Mouse (Mus musculus) stomach, postnatal 0 days (tissue): ENCODE measurements at regions not wholly inside any gene's neighbourhood (a gene's known extent, or its start where the extent isn't known, plus 50 kb on each side); places are given as distances from the start of the nearest gene placed in this dataset.

Source experiments
- CTCF ChIP-seq: IDR thresholded peaks from 2 replicates; pipeline ENCODE4 v1.5.1; 2016; ENCODE audit warnings: antibody characterized with exemption, low read depth, mild to moderate bottlenecking, moderate library complexity
- EP300 ChIP-seq: optimal IDR thresholded peaks from 2 replicates; pipeline ENCODE3; 2016; ENCODE audit warnings: antibody characterized with exemption

DNA sequence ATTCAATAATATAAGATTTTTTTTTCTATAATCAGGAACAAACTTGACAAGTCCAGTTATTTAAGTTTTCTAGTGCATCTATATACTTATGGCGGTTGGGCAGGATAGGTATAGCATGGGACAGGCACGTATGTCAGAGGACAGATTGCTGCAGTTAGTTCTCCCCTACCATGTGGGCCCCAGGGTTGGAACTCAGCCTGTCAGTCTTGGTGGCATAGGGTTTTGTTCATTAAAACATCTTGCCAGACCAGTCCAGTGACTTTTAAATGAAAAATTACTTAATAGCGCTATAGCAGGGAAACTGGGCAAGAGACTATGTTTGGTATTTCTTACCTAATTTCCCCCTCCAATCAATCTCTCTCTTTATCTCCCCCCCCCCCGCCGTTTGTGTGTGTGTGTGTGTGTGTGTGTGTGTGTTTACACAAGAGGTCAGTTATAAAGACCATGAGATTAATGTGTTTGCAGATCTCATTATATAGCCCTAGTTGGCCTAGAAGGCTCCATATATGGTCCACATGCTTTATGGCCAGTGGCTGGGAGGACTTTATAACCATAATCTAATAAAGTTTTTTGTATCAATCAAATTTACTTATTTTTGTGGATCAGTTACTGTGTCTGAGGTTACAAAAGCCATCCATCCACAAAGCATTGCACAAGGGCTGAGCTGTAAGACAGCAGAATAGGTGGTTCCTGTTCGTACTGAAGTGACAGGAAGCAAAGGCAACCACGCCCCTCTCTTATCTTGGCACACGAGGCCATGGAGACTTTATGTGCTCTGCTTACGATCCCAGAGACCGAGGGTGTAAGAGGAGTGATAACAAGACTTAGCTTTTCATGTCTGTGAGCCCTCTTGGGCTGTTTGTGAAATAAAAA lies 208.5 kb upstream of the Pfn2 start:
- TF ChIP-seq CTCF (no peak), EP300 (no peak)
